Mouse (Mus musculus) adrenal gland (tissue): ENCODE measurements at regions not wholly inside any gene's neighbourhood (a gene's known extent, or its start where the extent isn't known, plus 50 kb on each side); places are given as distances from the start of the nearest gene placed in this dataset.

ENCODE experiments used
- intact Hi-C: fragments of 180-260 bp; cut with DNase I; formaldehyde crosslinking; loops from one replicate; pipeline ENCODE4 v1.15.1; 2025

DNA sequence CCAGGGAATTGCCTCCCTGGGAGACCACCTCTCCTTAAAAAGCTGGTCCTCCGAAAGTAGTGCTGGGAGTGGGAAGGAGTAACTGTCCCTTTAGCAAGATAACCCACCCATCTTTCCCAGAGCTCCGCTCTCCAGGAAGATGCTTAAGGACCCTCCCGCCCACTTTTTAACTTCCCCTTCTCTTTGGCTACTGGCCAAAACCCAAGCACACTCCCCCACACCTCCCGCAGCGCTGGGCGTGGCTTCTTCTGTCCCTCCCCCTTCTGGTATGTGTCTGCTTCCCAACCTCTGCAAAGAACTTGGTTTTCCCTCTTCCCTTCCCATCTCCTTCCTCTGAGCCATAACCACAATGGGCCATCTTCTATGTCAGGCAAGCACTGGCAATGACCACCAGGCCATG lies 85.4 kb downstream of the Rpap3 start:
- intact Hi-C loops, result no loop called here

DNA sequence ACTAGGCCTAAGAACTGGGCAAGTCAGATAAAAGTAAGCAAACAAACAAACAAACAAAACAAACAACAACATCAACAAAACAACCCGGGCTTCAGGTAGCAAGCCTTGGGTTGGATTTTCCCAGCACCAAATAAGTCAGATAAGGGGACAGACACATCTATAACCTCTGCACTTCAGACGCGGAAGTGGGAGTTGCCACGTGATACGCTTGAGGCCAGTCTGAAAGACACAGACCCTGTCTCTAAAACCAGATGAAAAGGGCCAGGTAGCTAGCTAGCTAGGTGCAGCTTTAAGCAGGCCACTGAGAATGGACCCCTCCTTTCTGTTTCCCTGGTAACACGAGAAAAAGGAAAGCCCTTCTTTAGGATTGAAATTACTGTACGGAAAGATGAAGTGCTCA lies 85.9 kb downstream of the Rpap3 start:
- intact Hi-C loops, result no loop called here

DNA sequence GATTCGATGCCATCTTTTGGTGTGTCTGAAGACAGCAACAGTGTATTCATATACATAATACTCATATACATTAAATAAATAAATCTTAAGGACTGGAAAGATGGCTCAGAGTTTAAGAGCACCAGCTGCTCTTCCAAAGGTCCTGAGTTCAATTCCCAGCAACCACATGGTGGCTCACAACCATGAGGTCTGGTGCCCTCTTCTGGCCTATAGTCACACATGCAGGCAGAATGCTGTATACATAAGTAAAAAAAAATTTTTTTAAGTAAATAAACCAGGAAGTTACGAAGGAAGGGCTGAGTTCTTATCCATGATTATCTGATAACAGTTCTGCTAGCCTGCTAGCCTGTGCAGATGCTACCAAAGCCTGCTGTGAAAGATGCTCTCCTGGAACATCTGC lies 93.3 kb downstream of the Rpap3 start:
- intact Hi-C loops, result no loop called here

DNA sequence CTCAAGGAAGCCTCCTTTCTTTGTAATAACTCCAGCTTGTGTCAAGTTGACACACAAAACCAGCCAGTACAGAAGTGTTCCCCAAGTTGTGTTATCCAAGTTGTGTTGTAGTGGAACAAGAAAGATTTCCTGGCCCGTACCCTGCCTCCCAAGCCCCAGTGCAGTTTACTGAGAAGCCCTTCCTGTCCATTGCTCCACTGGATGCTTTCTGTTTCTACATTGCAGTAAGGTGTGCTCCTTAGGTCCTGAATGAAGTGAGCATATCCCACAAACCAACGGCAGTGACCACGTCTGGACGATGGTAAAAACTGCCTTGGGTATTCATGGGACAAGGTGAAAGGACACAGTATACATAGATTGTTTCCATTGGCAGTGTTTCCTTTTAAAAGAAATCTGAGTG lies 94.9 kb downstream of the Rpap3 start:
- intact Hi-C loops, result no loop called here

DNA sequence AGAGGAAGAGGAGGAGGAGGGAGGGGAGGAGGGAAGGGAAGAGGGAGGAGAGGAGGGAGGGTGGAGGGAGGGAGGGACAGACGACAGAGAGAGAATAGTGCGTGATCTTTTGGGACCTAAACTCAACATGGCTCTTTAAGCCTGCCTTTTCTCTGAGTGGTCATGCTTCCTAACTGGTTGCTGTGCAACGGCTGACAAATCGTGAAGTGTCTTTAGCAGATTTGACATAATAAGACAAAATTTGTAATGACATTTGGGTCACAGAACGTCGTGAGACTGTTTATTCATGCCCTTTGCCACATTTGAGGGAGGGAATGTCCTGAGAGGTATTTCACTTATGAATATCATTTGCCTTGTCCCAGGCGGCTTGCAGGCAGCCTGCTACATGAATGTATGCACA lies 96.1 kb downstream of the Rpap3 start:
- intact Hi-C loops, result no loop called here

DNA sequence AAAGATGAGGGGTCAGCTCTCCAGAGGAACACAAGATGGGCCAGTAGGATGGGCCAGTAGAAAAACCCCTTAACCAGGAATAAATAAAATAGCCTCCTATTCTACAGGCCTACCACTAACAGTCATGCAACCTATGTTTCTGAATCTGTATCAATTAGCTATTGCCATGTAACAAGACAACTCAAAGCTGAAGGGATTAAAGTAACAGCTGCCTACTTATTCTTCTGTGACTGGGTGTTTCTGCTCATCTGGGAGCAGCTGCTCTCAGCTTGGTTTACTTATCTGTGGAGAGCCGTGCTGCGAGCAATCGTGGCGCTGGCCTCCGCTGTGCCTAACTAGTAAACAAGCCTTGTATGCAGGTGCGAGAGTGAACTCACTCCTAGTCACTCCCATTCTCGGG lies 97.0 kb downstream of the Rpap3 start:
- intact Hi-C loops, result no loop called here

DNA sequence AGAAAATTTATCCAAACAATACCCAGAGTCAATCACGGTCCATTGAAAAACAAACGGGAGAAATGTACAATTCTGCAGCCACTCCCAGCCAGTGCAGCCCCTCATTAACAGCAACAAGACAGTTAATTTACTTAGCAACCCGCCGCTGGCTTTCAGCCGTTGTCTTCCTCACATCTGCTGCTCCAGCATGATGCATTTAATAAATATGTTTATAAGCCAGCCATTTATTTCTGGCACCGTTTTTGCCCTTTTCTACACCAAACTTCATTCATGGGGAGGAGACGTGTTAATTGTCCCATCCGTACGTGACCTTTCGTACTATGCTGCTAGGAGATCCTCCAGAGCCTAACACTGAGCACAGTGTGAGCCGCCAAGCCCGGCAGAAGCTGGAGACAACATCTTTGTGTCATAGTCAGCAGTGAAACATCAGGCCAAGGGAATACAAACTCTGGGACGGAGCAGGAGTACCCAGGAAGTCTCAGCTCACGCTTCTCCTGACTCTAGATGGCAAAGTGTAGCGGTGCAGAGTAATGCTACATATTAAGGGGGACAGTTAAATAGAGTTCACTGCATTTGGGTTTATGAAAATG lies 97.9 kb downstream of the Rpap3 start:
- intact Hi-C loops, result no loop called here

DNA sequence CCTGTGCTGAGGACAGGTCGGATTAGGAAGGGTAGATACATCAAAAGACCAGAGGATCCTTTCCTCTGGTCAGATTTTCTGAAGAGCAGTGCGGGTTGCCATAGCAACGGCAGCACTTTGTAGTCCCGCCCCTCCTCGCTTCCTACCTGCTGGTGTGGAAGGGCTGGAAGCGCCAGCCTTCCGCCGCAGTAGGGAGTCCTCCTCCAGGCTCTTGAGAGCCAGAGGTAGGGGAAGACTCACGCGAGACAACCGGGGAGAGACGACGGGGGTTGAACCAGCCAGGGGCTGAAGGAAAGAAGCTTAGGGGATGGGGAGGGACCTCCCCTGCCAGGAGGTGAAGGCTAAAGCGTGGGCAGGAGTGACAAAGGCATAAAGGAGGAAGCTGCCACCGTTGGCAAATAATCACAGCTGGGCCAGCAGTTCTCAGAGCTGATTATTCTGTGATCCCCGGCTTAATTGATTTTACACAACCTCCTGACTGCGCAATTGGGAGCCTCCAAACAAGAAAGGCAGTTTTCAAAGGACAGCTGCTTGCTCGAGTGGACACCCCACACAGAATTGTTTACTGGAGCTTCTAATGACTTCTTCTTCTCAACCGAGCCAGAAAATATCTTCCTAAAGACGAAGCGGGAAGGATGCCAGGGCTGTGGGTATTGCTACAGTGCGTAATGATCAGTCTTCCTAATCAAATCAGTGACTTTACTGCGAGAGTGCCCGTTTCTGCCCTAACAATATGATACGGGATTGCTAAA lies 98.8 kb downstream of the Rpap3 start:
- intact Hi-C loops, result no loop called here

DNA sequence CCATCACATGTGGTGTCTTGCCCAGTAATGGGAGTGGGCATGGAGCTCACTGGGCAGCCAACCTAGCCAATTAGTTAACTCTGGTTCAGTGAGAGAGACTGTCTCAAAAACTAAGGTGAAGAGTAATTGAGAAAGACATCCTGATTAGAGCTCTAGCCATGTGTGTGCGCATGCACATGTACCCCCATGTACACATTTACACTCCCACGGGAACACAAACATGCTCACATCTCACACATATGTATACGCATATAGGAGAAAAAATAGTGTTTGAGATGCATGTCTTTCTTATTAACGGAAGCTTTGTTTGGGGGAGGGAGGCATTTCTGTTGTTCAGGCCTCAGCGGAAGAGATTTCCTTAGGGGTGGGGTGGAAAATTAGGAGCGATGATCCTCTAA lies 99.4 kb downstream of the Rpap3 start:
- intact Hi-C loops, result no loop called here

DNA sequence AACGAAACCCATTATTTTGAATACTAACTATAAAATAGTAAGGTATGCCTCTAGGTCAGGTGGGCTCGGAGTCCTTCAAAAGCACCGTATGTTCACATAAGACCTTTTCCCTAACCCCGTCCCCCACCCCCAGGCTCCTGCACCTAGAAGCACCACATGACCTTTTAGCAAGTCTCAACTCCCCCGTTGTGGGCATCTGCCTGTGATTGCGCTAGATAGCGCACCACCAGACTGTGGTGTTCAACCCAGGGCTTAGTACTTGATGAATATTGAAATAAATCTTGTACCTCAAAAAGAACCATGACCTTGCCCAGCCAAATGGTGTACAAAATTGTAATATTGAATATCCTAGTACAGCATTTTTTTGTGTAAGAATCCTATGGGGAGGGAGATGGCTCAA lies 99.8 kb downstream of the Rpap3 start:
- intact Hi-C loops, result no loop called here

DNA sequence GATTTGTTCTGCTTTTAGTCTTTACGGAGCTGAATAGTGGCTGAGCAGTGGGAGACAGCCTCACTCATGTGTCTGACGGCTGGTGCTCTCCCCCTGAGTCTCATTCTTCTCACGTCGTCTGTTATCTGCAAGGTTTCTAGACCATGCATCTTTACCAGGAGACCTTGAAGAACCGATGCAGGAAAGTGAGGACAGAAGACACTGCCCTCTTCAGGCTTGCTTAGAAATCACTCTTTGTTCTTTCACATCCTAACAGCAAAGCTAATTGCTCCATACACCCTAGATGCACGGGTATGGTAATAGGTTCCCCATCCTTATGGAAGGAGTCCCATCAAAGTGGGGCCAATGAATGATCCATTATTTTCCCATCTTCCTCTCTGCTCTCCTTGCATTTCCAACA lies 102.1 kb downstream of the Rpap3 start:
- intact Hi-C loops, result no loop called here

DNA sequence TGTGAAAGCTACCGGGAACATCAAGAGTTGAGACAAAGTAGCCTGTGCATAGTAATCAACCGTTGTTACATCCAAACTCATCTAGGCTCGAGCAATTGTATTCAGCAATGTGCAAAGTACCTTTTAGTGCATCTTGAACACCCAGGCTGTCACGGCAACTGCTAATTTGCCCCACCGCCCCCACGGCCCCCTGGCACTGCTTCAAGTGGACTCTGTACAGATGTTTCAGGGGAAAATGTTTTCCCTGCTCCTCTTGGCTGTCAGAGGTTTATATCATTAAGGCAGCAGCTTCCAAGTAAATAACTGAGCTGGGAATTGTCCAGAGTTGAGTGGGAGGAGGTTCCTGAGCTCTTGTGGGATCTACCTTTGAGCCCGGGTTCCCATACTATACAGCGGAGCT lies 107.4 kb downstream of the Rpap3 start:
- intact Hi-C loops, result no loop called here

DNA sequence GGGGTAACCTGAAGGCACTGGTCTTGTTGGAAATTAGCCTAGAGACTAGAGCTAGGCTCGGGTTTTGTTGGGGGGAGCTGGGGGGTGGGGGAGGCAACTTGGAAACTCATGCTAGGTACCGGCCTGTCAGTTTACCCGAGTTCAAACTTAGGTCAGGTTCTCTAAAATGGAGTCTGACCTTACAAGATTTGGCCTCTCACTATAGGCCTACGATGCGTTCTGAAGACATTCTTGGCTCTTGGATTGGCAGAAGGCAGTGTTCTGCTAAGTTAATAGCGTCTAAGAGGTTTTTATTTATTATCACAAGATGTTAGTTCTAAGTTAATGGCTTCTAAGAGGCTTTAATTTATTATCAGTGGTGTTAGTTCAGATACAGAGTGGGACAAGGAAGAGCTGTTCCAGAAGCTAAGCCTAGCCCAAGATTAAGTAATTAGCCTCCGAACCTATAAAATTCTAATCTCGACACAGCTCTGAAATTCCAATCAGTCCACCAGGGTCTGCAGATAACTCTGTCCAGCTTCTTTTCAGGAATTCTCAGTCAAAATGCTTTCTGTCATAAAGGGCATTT lies 109.0 kb downstream of the Rpap3 start:
- intact Hi-C loops, result no loop called here

DNA sequence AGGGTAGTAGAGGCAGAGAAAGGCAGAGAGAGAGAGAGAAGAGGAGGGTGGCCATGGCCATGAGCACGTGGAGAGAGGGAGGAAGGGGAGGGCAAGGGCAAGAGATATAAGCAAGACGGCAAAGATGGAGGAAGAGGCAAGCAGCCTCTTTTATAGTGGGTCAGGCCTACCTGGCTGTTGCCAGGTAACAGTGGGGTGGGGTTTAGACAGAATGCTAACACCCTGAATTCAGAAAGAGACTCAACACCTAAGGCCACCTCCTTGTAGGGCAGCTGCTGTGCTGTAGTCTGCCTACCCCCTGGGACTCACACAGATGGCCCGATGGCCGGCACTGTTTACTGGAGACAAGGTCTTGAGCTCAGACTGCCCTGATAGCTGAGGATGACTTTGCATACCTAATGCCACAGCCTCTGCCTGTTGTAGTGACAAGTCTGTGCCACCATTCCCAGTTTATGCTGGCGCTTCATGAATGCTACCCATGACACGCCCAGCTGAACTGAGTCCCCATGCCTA lies 110.3 kb downstream of the Rpap3 start:
- intact Hi-C loops, result no loop called here

DNA sequence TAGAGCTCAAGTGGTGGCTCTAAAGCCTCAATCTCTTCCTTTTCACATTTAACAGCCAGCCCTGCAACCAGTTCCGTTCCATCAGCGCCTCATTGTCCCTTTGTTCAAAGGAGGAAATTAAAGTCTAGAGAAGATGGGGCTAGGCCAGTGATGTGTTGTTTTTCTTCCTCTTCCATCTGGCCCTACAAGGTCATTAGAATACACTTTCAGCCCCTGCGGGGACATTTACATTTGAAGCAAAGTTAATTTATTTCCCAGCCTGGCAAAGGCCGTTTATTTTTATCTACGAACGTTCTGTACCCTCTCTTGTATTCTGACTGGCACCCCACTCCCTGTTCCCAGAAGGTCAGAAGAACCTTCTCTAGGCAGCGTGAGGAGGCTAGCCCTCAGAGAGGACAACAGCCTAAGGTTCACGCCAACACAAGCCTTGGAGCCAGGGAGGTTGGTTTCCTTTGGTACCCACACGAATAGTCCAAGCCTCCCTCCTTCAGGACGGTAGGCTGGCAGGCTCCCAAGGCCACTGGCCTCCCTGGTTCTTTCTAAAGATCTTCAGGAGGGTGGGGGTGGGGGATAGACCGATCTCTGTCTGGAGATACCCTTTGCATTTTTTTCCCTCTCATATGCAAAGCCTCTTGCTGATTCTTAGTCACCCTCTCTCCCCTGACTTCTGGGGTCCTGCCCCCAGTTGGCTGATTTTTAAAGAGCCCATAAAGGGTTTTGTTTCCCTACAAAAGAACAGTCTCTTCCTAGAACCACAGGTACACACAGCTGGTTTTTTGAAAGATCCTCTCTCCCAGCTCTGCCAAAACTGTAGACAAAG lies 111.6 kb downstream of the Rpap3 start:
- intact Hi-C loops, result no loop called here

DNA sequence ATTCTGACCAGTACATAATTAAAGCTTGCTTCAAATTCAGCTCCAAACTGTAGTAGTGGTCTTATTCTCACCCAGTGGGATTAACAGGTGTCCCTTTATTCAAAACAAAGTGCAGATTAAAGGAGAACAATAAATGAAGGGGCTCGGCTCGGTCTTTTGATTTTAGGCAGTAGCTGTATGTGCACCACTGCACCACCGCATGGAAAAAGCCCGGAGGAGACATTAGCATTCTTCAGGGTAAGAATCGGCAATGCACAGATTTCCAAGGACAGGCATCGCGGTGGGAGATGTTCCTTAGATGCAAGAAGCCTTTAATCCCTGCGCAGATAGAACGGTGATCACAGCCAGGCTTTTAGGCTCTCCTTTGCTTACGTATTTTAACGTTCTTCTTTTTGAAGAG lies 112.8 kb downstream of the Rpap3 start:
- intact Hi-C loops, result no loop called here

DNA sequence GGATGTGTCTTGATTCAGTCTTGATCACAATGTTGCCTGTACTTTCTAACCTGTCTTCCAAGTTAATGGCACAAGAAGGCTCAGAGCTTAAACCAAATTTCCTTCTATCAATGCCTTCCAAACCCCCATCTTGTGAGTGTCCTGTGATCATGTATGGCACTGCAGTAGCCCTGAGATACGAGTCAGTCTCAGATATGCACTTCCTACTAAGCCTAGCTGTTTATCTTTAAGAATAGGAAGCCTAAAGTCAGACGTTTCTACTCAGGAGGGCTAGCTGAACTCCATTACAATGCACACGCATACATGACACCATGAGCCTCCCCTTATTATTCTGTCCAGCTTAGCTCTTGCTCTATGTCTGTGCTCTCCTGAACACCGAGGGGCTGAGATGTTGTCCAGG lies 114.2 kb downstream of the Rpap3 start:
- intact Hi-C loops, result no loop called here

DNA sequence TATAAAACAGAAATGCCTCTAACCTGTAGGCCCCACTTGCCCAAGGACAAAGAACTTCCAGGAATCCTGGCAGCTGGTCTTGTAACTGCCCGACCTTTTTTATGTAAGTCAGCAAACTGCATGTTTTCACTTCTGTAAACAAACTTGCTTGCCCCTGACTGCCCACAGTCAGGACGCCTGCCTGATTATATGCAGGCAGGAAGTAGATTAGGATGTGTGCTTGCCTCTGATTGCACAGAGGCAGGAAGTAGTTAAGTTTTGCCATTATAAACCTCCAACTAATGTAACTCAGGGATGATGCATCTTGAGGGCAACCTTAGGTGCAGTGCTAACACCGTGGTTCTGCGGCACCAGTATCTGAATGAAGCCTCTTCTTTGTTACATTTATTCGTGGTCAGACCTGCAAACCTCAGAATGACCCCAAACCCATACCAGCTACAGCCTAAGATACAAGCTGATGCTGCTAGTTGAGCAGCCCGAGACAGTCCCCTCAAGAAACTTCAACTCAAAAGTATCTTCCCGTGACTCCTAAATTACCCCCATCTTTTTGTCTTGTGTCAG lies 114.8 kb downstream of the Rpap3 start:
- intact Hi-C loops, result no loop called here

DNA sequence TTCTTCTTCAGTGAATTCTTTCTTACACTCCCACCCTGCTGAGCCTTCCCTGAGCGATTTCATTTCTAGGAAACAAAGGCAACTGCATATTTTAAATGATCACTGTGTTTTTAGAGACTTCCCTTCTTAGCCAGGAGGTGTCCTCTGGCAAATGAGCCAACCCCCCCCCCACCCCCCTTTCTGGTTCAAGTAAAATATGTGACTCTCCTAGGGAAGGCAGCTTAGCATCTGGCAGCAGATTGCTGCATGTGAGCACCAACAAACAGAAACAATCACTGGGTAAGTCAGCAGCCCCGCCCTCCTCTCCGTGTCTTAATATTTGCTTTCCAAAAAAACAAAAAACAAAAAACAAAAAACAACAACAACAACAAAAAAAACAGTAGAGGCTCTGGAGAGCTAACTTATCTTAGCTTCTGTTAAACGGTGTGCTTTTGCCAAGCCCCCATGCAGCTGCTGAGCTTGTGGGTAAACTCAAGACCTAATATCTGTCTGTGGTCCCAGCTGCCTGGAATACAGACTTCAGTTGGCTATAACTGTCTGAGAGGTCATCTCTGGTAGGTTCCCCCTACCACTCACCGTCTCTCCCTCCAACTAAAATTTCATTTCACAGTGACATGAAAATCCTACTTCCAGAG lies 117.9 kb downstream of the Rpap3 start:
- intact Hi-C loops, result loop anchor here (10.0 kb wide), 2 partner anchors 353 to 393 kb away; no protein-coding TSS in a partner anchor

DNA sequence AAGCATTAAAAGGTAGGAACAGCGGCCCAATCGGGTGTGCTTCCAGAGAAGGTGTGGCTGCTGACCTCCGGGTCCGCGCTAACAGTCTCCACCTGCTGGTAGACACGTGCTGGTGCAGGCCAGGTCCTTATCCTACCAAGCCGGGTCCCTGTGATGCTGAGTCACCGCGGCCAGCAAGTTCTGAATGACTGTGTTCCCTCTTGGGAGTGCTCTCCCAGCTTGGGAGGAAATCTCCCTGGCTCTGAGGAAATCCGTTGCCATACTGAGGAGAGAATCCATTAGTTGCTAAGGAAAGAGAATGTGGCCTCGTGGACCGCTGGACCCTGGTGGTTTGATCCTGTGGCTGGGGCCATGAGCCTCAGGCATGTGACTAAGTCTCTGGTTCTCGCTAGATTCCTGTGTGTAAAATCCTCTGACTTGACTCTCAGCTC lies 123.9 kb downstream of the Rpap3 start:
- intact Hi-C loops, result loop anchor here (10.0 kb wide), 2 partner anchors 347 to 387 kb away; no protein-coding TSS in a partner anchor

DNA sequence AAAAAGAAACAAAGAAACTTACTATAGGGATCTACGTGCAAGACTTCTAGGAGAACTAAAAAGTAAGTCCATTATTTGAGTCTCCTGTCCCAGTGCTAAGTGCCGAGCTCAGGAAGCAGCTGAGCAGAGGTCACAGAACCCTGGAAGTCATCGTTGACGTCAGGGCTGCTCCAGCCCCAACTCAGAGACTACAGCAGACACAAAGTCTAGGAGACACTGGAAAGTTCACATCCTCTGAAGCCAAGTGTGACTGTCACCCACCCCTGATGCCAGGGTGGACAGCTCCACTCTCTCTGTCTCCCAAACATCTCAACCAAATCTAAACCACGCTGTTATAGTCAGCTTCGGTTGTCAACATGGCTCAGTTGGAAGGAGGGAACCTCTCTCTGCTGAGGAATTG lies 124.9 kb downstream of the Rpap3 start:
- intact Hi-C loops, result loop anchor here (10.0 kb wide), 2 partner anchors 346 to 386 kb away; no protein-coding TSS in a partner anchor
